Mouse (Mus musculus) intestine, embryonic 14.5 days (tissue): ENCODE measurements at regions not wholly inside any gene's neighbourhood (a gene's known extent, or its start where the extent isn't known, plus 50 kb on each side); places are given as distances from the start of the nearest gene placed in this dataset.
"Not testable (repeated sequence)": the region's sequence is repeated elsewhere in the genome, so short reads cannot be mapped to it uniquely, and the experiment has no call there.

ENCODE experiments used
- ATAC-seq: fragments of 200-750 bp; cut with Nextera tagmentation; replicated peaks from 2 replicates; pipeline ENCODE4 v1.8.0; 2017; ENCODE audit warnings: low read depth, moderate number of reproducible peaks, moderate TSS enrichment, moderate library complexity; ENCODE audit not compliant: low FRiP score, low TSS enrichment
- DNase-seq: peaks from one replicate; pipeline ENCODE4 v3.0.0-alpha.2; 2018; ENCODE audit warnings: low spot score
- H3K27ac ChIP-seq: fragments of 300-500 bp; sonication (generic); 2 replicates; pipeline ENCODE4 v1.5.1; 2014; ENCODE audit warnings: low read depth, mild to moderate bottlenecking, control low read depth
- H3K27me3 ChIP-seq: fragments of 300-500 bp; sonication (generic); replicated peaks from 2 replicates; pipeline ENCODE4 v1.6.1; 2014; ENCODE audit warnings: low read length, control low read depth; ENCODE audit not compliant: control insufficient read depth, insufficient read depth
- H3K36me3 ChIP-seq: fragments of 300-500 bp; sonication (generic); 2 replicates; pipeline ENCODE4 v1.6.1; 2014; ENCODE audit warnings: low read length, control low read depth; ENCODE audit not compliant: control insufficient read depth, insufficient read depth
- H3K4me1 ChIP-seq: fragments of 300-500 bp; sonication (generic); replicated peaks from 2 replicates; pipeline ENCODE4 v1.6.1; 2014; ENCODE audit warnings: low read length, control low read depth, mixed read lengths; ENCODE audit not compliant: control insufficient read depth, insufficient read depth
- H3K4me2 ChIP-seq: fragments of 300-500 bp; sonication (generic); 2 replicates; pipeline ENCODE4 v1.6.1; 2014; ENCODE audit warnings: low read length
- H3K4me3 ChIP-seq: fragments of 300-500 bp; sonication (generic); 2 replicates; pipeline ENCODE4 v1.5.1; 2014; ENCODE audit warnings: low read depth, low read length, control low read depth, mixed read lengths
- H3K9ac ChIP-seq: fragments of 300-500 bp; sonication (generic); 2 replicates; pipeline ENCODE4 v1.6.1; 2014; ENCODE audit warnings: mild to moderate bottlenecking, low read length
- H3K9me3 ChIP-seq: fragments of 300-500 bp; sonication (generic); 2 replicates; pipeline ENCODE4 v1.6.1; 2016; ENCODE audit warnings: low read length, control low read depth; ENCODE audit not compliant: control insufficient read depth
- WGBS: fragments of 180-500 bp; shearing (Covaris S2); extraction: QIAGEN DNeasy Blood & Tissue Kit; methylation state at CpG from one replicate; pipeline ENCODE4 v1.1.7; 2014; 5-methylcytosine and 5-hydroxymethylcytosine counted together

GRCm38 (mm10) chr1:29737062-29737461, 957.0 kb upstream of the Gm597 start:
- not testable (repeated sequence) for H3K4me2 ChIP-seq, H3K9me3 ChIP-seq, H3K27me3 ChIP-seq, H3K4me3 ChIP-seq, H3K4me1 ChIP-seq, H3K27ac ChIP-seq, DNase-seq, H3K9ac ChIP-seq, ATAC-seq, H3K36me3 ChIP-seq
- 88% methylated on average over 22 of the region's 22 CpGs for WGBS

GRCm38 (mm10) chr1:29731930-29732329, 951.9 kb upstream of the Gm597 start:
- no peaks in the 10 kb centered on the region for H3K9me3 ChIP-seq
- H3K27ac ChIP-seq, result no peak overlapping the region
- 0 out of 2 replicates have a peak, but pooled peaks cover 3% of the 10 kb centered on the region for H3K4me1 ChIP-seq
- H3K4me2 ChIP-seq, result no peak overlapping the region
- ATAC-seq (no peak), DNase-seq (peak; percentile 57)
- H3K27me3 ChIP-seq, result no peaks in the 10 kb centered on the region
- H3K36me3 ChIP-seq, result no peaks in the 10 kb centered on the region
- no peak overlapping the region for H3K4me3 ChIP-seq
- H3K9ac ChIP-seq, result no peak overlapping the region
- 19% methylated on average over 2 of the region's 2 CpGs for WGBS
